Mouse (Mus musculus): ENCODE results near the gene Hmox1. TPM values are rescaled to one million over a fixed set of nuclear protein-coding genes. Genes with fewer than 3 reads are reported as not detected.

Gene Hmox1
- polyA plus RNA-seq (2015; fragmentation: Illumina TruSeq; extraction: RNeasy Lipid Tissue Mini Kit (QIAGEN cat#74804); ENCODE audit: insufficient read depth, low replicate concordance): 294 TPM

DNA sequence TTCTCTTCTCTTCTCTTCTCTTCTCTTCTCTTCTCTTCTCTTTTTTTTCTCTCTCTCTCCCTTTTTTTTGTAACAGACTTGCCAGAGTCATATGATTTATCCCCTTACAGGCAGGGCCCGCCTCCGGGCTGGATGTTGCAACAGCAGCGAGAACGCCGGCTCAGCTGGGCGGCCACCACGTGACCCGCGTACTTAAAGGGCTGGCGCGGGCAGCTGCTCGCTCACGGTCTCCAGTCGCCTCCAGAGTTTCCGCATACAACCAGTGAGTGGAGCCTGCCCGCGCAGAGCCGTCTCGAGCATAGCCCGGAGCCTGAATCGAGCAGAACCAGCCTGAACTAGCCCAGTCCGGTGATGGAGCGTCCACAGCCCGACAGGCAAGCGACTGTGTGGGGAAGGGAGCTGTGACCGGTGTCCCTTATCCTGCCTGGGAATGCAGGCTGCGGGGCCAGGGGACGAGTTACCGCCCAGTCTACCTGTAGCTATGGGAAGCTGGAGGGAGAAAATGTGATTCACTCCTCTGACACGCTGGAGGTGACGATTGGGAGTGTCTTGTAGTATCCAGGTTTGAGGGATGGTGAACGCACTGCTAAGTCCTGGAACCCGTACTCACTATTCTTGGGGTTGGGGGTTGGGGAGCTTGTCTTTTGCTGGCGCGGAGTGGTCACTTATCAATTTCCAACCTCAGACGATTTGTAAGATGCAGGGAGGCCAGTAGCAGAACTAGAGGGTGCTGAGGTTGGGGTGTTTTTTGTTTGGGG is at the start of gene Hmox1:
Gene Hmox1, plus strand, starts transcription at position 223 of the 758 bp plus-strand sequence.

GRCm38 (mm10) chr8:75109236-75109967 is 16.0 kb downstream of the Hmox1 start, which contains the start of gene Mcm5:
TSS of gene Mcm5 (plus strand) at chr8:75109569.

Other genes with a start within 250 kb of the Hmox1 start
- gene Isx, start 220.4 kb upstream of the Hmox1 start, polyA plus RNA-seq (2015; fragmentation: Illumina TruSeq; extraction: RNeasy Lipid Tissue Mini Kit (QIAGEN cat#74804); ENCODE audit: insufficient read depth, low replicate concordance): not detected
- gene Hmgxb4, start 100.3 kb upstream of the Hmox1 start, polyA plus RNA-seq (2015; fragmentation: Illumina TruSeq; extraction: RNeasy Lipid Tissue Mini Kit (QIAGEN cat#74804); ENCODE audit: insufficient read depth, low replicate concordance): 40.5 TPM
- 9.9 TPM for gene Tom1, start 59.9 kb upstream of the Hmox1 start, polyA plus RNA-seq (2015; fragmentation: Illumina TruSeq; extraction: RNeasy Lipid Tissue Mini Kit (QIAGEN cat#74804); ENCODE audit: insufficient read depth, low replicate concordance)
- 27.8 TPM for gene Mcm5, start 15.9 kb downstream of the Hmox1 start, polyA plus RNA-seq (2015; fragmentation: Illumina TruSeq; extraction: RNeasy Lipid Tissue Mini Kit (QIAGEN cat#74804); ENCODE audit: insufficient read depth, low replicate concordance)
- gene Rasd2, start 120.3 kb downstream of the Hmox1 start, polyA plus RNA-seq (2015; fragmentation: Illumina TruSeq; extraction: RNeasy Lipid Tissue Mini Kit (QIAGEN cat#74804); ENCODE audit: insufficient read depth, low replicate concordance): 0.80 TPM